Mouse (Mus musculus): ENCODE measurements around the gene Rin1.
"Not testable (repeated sequence)": the region's sequence is repeated elsewhere in the genome, so short reads cannot be mapped to it uniquely, and the experiment has no call there.

Rin1 gene

DNA sequence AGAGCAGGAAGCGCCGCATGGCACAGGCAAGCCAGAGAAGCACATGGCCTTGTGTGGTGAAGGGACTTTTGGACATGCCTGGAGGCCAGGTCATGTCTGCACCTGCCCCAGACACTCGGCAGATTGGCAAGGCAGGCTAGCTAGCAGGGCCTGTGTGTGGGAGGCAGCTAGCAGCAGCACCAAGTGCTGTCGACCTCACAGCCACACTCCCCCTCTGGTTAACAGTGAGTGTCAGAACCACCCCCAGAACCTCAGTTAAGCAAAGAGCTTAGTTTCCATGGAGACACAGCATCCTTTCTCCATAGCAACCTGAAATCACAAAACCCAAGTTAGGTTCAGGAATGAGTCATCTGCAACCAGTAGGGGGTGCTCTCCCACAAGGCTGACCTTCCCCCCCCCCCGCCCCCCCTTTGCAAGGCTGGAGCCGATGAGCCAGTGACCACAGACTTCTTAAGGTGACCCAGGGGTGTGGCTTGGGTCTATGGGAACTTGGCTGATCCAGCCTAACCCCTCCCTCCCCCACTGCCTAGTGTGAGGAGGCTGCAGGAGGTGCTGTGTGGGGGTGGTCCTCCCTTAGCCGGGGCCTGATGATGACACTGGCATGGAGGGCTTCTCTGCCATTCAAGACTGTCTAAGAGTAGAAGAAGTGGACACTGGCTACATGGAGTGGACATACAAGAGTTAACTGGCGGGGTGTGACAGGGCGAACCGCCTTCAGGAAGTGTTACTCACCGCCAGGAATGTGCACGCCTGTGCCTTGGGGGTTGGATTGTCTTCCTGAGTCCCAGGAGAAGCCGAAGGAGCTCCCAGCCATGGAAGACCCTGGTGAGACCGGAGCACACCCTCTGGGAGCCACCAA is at the start of gene Rin1:
Rin1 (plus strand) TSS at position 435 of the 859 bp plus-strand sequence.
- DNase-seq (ENCODE audit: low spot score in 2 of 2) = peak in 1 of 2 experiments; percentile 15

DNA sequence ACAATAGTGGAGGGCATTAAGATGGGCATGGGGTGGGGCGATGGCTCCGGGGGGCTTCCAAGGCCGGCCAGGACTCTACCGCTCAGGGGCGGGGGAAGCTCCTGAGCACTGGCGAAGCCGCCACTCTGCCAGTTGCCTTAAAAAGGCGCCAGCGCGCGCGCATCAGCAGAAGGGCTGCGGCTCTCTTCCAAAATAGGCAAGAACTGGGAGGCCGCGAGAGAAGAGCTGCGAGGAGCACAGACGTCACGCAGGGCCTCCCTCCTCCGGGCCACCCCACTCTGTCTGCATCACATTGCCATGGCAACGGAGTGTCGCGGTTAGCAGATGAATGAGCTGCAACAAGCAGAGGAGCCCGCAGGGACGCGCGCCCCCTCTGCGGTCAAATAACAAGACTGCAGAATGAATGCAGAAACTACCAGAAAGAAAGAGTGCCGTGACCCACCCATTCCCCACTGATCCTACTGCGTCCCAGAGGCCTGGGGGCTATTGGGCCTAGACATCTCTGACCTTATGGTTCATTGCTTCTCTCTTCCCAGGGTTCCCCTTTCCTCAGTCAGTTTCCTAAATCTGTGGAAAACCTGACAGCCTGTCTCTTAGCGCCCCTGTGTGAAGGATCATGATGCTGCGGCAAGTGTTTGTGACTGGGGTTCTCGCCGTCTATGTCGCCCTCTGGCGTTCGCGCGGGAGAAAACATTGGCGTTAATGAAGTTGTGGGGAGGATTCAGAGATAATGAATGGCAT is 48.4 kb upstream of the Rin1 start:
- peak; percentile 80 to 84 for DNase-seq (ENCODE audit: low spot score in 2 of 2)

DNA sequence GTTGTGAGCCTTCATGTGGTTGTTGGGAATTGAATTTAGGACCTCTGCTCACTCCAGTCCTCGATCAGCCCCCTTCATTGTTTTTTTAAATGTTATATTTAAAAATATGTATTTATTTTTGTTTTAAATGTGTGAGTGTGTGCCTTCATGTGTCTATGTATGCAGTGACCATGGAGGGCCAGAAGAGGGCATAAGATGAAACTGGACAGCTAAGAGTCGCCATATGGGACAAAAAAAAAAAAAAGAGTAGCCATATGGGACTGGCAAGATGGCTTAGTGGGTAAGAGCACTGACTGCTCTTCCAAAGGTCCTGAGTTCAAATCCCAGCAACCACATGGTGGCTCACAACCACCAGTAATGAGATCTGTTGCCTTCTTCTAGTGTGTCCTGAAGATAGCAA is 46.6 kb upstream of the Rin1 start:
- not testable (repeated sequence) for DNase-seq (ENCODE audit: low spot score in 2 of 2)

DNA sequence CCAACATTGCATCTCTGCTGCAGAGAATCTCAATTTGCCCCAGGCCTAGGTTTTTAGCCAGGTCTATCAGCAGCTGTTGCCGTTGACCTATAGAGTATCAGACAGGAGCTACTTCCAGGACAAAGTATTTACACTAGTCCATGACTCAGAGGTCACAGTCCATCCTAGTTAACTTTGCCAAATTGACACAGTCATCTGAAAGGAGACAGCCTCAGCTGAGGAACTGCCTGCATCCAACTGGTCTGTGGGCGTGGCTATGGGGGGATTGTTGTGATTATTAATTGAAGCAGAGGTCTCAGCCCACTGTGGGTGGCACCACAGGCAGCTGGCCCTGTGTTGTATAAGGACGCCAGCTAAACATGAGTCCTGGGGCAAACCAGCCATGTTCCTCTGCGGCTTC is 45.4 kb upstream of the Rin1 start:
- no peak for DNase-seq (ENCODE audit: low spot score in 2 of 2)

DNA sequence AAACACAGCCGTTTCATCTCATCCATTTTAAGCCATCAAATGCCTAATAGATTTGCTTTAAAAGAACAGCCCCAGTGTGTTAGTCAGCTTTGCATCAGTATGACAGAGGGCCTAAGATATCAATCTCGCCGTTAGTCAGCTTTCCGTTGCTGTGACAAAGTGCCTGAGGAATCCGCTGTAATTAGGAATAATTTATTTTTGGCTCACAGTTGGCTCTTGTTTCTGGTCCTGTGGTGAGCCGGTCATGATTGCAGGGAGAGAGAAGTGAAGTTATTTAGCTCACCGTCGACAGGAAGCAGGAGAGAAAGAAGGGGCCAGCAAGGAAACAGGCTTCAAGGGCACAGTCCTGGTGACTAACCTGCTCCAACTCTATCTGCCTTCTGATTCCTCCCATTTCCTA is 37.1 kb upstream of the Rin1 start:
- DNase-seq (ENCODE audit: low spot score in 2 of 2) = no peak

DNA sequence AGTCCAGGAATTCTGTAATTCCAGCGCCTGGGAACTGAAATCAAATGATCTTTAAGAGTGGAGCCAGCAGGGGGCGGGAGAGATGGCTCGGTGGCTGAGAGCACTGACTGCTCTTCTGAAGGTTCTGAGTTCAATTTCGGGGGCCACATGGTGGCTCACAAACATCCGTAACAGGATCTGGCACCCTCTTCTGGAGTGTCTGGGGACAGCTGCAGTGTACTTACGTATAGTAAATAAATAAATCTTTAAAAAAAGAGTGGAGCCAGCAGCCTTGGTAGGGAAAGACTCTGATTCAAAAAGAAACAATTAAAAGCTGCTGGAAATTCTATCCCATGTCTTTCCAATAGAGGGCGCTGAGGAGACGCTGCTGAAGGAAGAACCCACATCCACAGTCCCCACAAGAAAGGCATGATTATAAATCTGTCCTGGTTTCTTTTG is 35.3 kb upstream of the Rin1 start:
- DNase-seq (ENCODE audit: low spot score in 2 of 2) = no peak

DNA sequence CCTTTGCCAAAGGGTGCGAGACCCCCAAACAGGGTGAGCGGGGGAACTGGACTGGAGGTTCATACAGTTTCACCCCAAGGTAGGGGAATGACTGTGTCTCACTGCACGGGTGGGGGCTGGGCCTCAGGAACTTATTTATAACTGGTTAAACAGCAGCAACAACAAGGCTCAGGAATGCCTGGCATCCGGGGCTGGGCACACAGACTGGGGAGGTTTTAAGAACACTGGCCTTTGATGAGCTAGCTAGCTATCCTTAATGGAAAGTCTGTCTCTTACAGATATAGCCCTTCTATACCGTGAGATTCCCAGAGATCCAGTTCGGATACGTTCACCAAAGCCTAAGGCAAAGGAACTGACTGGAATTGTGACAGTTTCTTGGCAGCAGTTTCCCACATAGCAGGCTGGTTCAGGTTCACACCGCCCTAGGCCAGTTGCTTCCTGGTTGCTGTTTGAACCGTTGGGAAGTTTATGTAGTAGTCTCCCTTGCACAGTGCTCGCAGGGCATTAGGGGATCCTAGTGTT is 34.0 kb upstream of the Rin1 start:
- no peak for DNase-seq (ENCODE audit: low spot score in 2 of 2)

DNA sequence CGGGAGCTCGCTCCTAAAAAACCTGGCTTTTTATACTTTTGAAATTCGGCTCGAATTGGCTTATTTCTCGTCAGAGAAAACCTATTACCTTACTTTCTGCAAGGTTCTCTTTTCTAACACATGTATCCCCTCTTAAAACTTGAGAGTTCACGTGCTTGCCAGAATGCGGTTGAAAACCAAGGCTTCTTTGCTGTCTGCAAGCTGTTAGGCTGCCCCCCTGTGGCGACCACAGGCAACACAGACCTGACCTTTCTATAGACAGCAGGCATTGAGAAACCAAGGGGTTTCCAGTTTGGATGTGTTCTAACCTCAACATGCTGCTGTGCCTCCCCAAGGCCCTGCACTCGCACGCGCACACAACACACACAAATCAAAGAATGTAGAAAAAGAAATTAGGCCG is 33.5 kb upstream of the Rin1 start:
- DNase-seq (ENCODE audit: low spot score in 2 of 2) = peak in 1 of 2 experiments; percentile 77

DNA sequence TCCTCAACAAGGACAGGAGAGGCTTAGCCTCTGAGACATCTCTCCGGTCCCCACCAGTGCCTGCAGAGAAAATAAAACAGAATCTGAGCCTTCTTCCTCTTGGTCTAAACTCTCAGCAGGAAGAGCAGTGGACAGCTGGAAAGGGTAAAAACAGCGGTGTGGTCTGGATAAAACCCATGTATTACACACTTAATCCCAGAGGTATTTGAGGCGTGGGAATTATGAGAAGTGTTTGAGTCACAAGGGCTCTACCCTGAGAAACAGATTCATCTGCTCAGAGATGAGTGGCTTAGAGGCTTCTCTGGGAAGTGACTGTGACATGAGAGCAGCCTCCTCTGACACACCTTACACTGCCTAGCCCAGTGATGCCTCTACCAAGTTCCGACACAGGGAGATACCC is 32.7 kb upstream of the Rin1 start:
- no peak for DNase-seq (ENCODE audit: low spot score in 2 of 2)

DNA sequence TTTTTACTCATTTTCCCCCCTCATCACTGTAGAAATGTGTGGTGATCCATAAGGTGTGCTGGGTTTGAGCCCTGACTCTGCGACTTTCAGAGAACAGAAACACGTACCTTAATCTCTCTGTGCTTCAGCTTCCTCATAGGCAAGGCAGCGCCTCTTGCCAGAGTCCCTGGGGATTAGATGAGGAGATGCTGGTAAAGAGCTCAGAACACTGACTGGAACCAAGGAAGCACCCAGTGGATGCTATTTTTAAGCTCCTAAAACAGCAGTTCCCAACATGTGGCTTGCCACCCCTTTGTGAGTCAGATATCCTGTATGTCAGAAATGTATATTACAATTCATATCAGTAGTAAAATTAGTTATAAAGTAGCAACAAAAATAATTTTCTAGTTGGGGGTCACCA is 32.1 kb upstream of the Rin1 start:
- DNase-seq (ENCODE audit: low spot score in 2 of 2) = no peak

DNA sequence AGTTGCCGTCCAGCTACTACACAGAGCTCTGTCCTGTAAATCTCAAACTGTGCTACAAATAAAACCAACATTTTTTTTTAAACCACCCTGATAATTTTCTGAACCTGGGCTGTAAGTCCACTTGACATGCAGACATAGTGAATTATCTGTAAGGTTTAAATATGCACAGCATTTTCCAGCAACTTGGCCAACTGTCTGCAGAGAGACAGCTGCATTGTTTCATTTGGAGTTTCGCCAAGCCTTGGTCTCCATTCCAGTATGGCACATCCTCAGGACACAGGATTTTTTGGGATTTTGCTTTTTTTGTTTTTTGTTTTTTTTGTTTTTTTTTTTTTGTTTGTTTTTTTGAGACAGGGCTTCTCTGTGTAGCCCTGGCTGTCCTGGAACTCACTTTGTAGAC is 28.9 kb upstream of the Rin1 start:
- no peak for DNase-seq (ENCODE audit: low spot score in 2 of 2)

DNA sequence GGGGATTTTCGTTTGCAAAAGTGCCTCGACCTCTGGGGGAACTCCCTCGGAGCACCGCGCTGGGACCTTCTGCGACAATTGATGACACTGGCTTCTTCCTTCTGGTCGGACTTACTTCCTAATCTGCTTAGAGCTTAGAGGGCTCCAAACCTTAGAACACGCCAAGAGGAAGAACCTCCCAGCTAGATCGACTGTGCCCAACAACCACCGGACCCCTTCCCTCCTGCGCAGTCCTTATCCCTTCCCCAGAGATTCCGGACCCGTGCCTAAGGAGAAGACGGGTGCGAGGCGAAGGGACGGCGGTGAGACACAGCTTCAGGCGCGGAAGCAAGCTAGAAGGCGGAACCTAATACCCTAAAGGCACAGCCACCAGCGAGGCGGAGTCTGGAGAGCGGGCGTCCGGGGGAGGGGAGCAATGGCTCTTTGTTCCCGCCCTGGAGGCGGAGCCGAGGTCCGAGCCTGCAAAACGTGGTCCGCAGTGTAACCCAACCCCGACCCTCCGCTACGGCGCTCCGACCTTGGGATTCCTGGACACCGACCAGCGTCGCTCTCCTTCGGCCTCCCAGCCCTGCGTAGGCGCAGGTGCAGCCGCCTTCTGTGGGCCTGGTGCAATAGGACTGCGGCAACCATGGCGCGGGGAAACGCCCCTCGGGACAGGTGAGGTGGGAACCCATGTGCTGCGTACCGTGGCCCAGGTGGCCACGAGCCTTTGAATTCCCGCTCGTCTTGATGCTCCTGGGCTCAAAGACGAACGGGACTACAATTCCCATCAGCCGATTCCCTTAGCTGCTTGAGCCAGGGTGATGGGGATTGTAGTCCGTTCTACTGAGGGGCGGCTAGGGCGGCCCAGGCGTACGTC is 26.4 kb upstream of the Rin1 start, which contains the start of gene Slc29a2:
Slc29a2 (plus strand) TSS at position 240 of the 859 bp plus-strand sequence.
- DNase-seq (ENCODE audit: low spot score in 2 of 2) = peak; percentile 82 to 87

DNA sequence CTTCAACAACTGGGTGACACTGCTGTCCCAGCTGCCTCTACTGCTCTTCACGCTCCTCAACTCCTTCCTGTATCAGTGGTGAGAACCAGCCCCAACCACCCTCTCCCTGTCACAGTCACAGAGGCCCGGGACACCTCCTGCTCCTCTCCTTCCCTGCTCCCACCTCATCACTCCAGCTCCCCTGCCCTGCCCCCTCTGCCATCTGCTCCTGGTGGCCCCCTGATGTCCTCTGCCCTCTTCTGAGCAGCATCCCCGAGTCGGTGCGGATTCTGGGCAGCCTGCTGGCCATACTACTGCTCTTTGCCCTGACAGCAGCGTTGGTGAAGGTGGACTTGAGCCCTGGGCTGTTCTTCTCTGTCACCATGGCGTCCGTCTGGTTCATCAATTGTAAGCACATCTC is 24.2 kb upstream of the Rin1 start:
- DNase-seq (ENCODE audit: low spot score in 2 of 2) = no peak

DNA sequence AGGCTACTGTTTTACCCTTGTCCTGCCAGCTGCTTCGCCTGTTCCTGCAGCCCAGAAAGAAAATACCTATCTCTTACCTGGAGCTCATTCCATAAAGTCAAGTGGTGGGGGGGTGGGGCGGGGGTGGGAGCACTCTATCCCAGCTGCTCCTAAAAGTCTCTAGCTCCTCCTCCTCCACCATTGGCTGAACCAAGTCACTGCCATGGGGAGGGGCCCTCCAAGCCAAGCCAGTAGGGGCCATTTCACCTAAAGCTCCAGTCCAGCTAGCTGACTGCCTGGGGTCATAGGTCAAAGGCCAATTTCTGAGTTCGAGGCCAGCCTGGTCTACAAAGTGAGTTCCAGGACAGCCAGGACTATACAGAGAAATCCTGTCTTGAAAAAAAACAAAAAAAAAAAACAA is 17.6 kb upstream of the Rin1 start:
- DNase-seq (ENCODE audit: low spot score in 2 of 2) = no peak

DNA sequence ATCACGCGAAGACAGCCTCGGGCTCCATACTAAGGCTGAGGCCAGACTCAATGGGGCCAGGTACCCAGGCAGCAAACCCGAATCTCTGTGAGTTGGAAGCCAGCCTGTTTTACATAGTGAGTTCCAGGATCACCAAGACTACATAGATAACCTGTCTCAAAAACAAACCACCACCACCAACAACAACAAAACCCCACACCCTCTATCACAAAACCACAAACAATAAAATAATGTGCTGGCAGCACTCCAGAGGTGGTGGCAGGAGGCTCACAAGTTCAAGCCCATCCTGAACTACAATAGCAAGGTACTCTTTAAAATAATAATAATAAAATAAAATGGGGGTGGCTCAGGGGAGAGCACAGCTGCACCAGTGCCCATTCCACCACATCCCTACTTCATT is 13.7 kb upstream of the Rin1 start:
- DNase-seq (ENCODE audit: low spot score in 2 of 2) = no peak

DNA sequence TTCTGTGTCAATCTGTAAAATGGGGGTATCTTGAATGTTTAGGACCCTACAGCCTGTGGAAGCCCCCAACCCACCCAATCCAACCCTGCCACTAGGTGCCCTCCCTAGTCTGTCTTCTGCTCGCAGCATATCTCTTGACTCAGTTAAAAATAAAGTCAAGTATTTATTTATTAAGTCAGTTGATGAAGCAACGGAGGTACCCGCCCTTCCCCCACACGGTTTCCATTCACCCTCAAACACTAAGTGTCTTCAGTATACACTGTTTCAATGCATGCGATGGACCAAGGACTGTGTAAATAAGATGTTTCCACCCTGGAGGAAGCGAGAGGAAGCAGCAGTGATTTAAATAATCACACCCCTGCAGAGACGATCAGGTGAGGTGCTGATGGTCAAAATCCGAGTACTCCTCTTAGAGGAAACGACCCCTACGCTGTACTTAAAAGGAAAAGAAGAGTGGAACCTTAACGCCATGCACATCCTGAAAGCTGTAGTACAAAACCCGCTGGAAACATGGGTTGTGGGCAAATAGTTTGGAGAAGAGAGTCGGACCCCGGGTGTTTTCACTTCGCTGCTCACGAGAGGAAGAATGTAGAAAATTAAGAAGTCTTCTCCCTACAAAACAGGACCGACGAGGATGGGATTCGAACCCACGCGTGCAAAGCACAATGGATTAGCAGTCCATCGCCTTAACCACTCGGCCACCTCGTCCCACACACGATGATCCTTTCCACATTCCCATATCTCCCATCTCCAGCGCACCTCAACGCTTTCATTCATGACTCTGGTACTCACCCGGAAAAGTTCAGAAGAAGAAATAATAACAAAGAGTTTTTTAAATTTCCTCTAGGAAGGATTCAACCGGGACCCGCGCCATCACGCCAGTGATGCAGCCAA is 12.4 kb upstream of the Rin1 start:
- peak; percentile 52 to 83 for DNase-seq (ENCODE audit: low spot score in 2 of 2)

DNA sequence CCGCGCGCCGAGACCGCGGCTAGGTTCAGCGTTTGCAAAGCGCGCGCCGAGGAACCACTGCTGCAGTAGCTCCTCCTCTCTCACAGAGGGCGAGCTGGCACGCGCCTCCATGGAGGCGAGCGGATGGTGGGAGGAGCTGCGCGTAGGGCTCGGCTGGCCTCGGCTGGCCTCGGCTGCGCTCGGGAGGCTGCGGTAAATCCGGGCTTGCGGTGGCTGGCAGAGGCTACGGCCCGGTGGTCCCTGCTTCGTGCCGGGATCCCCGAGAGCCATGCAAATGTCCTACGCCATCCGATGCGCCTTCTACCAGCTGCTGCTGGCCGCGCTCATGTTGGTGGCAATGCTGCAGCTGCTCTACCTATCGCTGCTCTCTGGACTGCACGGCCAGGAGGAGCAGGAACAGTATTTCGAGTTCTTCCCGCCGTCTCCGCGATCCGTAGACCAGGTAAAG is 11.5 kb upstream of the Rin1 start, which contains the start of the genes B4gat1 and AC124502.3:
B4gat1 (plus strand) TSS at position 118 of the 448 bp plus-strand sequence.
AC124502.3 (plus strand) TSS at position 183 of the 448 bp plus-strand sequence.
- DNase-seq (ENCODE audit: low spot score in 2 of 2) = peak; percentile 76 to 90

DNA sequence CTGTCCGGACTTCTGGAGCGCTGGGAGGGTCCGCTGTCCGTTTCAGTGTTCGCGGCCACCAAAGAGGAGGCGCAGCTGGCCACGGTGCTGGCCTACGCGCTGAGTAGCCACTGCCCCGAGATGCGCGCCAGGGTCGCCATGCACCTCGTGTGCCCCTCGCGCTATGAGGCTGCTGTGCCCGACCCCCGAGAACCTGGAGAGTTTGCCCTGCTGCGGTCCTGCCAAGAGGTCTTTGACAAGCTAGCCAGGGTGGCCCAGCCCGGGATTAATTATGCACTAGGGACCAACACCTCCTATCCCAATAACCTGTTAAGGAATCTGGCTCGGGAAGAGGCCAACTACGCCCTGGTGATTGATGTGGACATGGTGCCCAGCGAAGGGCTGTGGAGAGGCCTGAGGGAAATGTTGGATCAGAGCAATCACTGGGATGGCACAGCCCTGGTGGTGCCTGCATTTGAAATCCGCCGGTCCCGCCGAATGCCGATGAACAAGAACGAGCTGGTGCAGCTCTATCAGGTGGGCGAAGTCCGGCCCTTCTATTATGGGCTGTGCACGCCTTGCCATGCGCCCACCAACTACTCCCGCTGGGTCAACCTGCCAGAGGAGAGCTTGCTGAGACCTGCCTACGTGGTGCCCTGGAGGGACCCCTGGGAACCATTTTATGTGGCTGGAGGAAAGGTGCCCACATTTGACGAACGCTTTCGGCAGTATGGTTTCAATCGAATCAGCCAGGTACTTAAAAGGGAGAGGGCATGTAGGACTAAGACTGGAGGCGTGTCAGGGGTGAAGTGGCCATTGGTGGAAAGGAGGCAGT is 10.8 kb upstream of the Rin1 start:
- DNase-seq (ENCODE audit: low spot score in 2 of 2) = peak in 1 of 2 experiments; percentile 16

DNA sequence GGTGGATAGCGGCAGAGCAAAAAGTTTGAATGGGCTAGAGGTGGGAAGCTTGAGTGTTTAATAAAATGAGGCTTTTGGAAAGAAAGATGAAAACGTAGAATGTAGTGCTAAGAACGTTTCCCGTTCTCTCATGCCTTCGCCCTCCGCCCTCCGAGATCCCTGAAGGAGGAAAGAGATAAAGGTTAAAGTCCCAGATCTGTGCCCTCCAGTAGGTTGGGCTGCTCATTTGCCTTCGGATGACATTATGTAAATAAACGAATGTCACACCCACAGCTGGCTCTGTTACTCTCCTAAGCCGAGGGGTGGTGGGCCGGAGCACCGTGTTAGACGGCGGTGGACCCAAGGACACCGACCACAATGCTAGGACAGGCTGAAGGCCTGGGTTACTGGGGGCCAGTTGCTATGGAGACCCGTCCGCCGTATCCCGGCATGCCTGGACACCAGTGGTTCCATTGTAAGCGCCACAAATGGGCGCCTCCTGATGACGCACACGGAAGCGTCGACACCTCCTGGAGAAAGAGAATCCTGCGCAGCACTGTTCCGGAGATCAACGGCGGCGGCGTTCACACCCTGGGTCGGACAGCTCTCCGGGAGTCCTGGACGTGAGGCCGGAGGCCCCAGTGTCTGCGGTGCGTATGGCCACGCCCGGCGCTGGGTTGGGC is 9.3 kb upstream of the Rin1 start, which contains the start of gene Brms1:
Brms1 (plus strand) TSS at position 493 of the 662 bp plus-strand sequence.
- DNase-seq (ENCODE audit: low spot score in 2 of 2) = peak; percentile 78 to 88
